Mouse (Mus musculus) hindbrain, embryonic 11.5 days (tissue): ENCODE measurements around the gene Sox6. TPM values are rescaled to one million over a fixed set of nuclear protein-coding genes. Genes with fewer than 3 reads are reported as not detected.
"Not testable (repeated sequence)": the region's sequence is repeated elsewhere in the genome, so short reads cannot be mapped to it uniquely, and the experiment has no call there.

Experiments used
- ATAC-seq: fragments of 200-750 bp; cut with Nextera tagmentation; 2 replicates; pipeline ENCODE4 v1.8.0; 2017; ENCODE audit warnings: mild to moderate bottlenecking, moderate TSS enrichment, moderate library complexity; ENCODE audit not compliant: low FRiP score
- DNase-seq: peaks from one replicate; pipeline ENCODE4 v3.0.0-alpha.2; 2015; ENCODE audit warnings: low spot score
- H3K27ac ChIP-seq: fragments of 300-500 bp; sonication (generic); 2 replicates; pipeline ENCODE4 v1.5.1; 2014; ENCODE audit warnings: mild to moderate bottlenecking, low read depth, low read length
- H3K27me3 ChIP-seq: fragments of 300-500 bp; sonication (generic); 2 replicates; pipeline ENCODE4 v1.6.1; 2014; ENCODE audit warnings: mild to moderate bottlenecking, low read length, moderate library complexity, mixed read lengths; ENCODE audit not compliant: control insufficient read depth, insufficient read depth
- H3K36me3 ChIP-seq: fragments of 300-500 bp; sonication (generic); 2 replicates; pipeline ENCODE4 v1.6.1; 2014; ENCODE audit warnings: mild to moderate bottlenecking, low read length, moderate library complexity, mixed read lengths; ENCODE audit not compliant: control insufficient read depth, insufficient read depth
- H3K4me1 ChIP-seq: fragments of 300-500 bp; sonication (generic); replicated peaks from 2 replicates; pipeline ENCODE4 v1.6.1; 2014; ENCODE audit warnings: low read length, mixed read lengths; ENCODE audit not compliant: control insufficient read depth, insufficient read depth
- H3K4me2 ChIP-seq: fragments of 300-500 bp; sonication (generic); replicated peaks from 2 replicates; pipeline ENCODE4 v1.6.1; 2014; ENCODE audit warnings: mild to moderate bottlenecking, low read depth, low read length
- H3K4me3 ChIP-seq: fragments of 300-500 bp; sonication (generic); 2 replicates; pipeline ENCODE4 v1.5.1; 2014; ENCODE audit warnings: low read depth, low read length
- H3K9ac ChIP-seq: fragments of 300-500 bp; sonication (generic); 2 replicates; pipeline ENCODE4 v1.6.1; 2014; ENCODE audit warnings: low read depth, low read length
- H3K9me3 ChIP-seq: fragments of 300-500 bp; sonication (generic); 2 replicates; pipeline ENCODE4 v1.6.1; 2016; ENCODE audit warnings: low read length; ENCODE audit not compliant: control insufficient read depth
- whole genome bisulfite sequencing: fragments of 180-500 bp; shearing (Covaris S2); extraction: QIAGEN DNeasy Blood & Tissue Kit; methylation state at CpG from one replicate; pipeline ENCODE4 v1.1.7; 2014; 5-methylcytosine and 5-hydroxymethylcytosine counted together
- polyA plus RNA-seq: library from polyadenylated mRNA; unstranded; fragments of >200 nt; fragmentation: Nextera tagmentation; extraction: Ambion mirVana; gene quantifications from 2 replicates; pipeline ENCODE4 v1.2.1, GENCODE M21; 2014

Sox6 gene
- 43.3 and 49.4 TPM in 2 replicates for polyA plus RNA-seq

DNA sequence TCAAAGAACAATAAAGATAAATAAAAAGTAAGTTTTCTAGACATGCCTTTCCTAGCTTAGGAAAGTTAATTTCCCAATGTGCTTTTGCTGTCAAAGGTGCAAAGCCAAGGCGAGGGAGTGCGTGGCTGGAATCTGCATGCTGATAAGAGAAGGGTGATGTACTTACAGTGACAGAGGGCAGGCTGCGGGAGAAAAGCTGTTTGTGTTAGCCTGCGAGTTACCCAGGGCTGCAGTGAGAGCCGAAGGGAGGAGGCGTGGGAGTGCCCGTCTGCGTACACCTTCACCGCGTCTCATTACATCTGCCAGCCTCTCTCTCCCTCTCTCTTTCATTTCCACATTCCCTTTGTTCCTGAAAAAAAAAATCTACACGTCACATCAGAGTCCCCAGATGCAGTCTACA is at the start of gene Sox6:
Sox6 (minus strand) TSS at position 286 of the 400 bp plus-strand sequence.
- H3K4me2 ChIP-seq, result peak within 1 kb of the TSS; percentile 75
- ATAC-seq (no peak), DNase-seq (peak; percentile 56)
- H3K4me1 ChIP-seq, result peaks cover 10% of the 10 kb centered on the region
- H3K27me3 ChIP-seq, result peaks cover 45% of the 10 kb centered on the region
- H3K36me3 ChIP-seq, result no peaks in the 10 kb centered on the region
- peak within 1 kb of the TSS; percentile 36 for H3K4me3 ChIP-seq
- no peak within 1 kb of the TSS for H3K27ac ChIP-seq
- no peaks in the 10 kb centered on the region for H3K9me3 ChIP-seq
- under 1% methylated on average over 11 of the region's 11 CpGs for WGBS
- H3K9ac ChIP-seq, result peak within 1 kb of the TSS; percentile 35; the same call in 1 of the 2 replicates

DNA sequence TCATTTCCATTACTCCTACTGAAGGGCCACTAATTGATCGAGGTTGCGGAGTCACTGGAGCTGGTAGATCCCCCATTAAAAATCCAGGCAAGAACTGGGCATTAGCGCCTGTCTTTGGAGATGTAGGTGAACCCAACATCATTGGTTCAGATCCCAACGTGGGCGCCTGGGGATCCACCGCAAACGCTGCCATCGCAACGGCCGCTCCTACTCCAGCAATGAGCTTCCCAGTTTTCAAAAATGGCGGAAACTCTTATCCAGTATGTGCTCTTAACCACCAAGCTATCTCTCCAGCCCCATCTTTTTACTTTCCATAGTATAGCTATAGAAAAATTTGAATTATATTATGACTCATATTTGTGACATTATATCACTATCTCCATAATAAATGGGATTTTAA is 45.8 kb upstream of the Sox6 start, which contains the start of gene Gm4353:
Gm4353 (minus strand) TSS at position 270 of the 400 bp plus-strand sequence.
- H3K36me3 ChIP-seq, DNase-seq, H3K9ac ChIP-seq, H3K27ac ChIP-seq, H3K4me3 ChIP-seq, ATAC-seq, H3K4me1 ChIP-seq, H3K9me3 ChIP-seq, H3K27me3 ChIP-seq, H3K4me2 ChIP-seq: not testable (repeated sequence)
- 95% methylated on average over 11 of the region's 11 CpGs for WGBS

DNA sequence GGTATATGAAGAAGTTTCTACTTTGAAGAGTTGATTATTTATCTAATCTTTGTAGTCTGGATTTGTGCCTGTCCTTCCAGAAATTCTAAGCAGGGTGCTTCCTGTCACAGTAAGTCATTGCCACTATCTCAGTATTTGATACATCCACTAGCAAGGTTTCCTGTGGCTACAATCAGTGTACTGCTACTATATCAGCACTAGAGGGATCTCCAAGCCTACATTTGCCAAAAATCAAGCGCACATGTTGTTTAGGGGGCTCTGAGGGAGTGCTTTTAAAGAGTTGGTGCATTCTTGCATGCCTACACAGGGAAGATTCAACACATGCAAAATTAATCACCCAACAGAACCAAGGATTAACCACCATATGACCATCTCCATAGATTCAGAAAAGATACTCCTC is 22.1 kb upstream of the Sox6 start:
- H3K27ac ChIP-seq, result no peak overlapping the region
- H3K9ac ChIP-seq, result no peak overlapping the region
- 58% methylated on average over 1 of the region's 1 CpGs for WGBS
- H3K4me2 ChIP-seq, result no peak overlapping the region
- no peak overlapping the region for H3K4me3 ChIP-seq
- ATAC-seq, result no peak
- no peaks in the 10 kb centered on the region for H3K27me3 ChIP-seq
- DNase-seq, result no peak
- H3K36me3 ChIP-seq, result no peaks in the 10 kb centered on the region
- H3K4me1 ChIP-seq, result no peaks in the 10 kb centered on the region
- no peaks in the 10 kb centered on the region for H3K9me3 ChIP-seq

DNA sequence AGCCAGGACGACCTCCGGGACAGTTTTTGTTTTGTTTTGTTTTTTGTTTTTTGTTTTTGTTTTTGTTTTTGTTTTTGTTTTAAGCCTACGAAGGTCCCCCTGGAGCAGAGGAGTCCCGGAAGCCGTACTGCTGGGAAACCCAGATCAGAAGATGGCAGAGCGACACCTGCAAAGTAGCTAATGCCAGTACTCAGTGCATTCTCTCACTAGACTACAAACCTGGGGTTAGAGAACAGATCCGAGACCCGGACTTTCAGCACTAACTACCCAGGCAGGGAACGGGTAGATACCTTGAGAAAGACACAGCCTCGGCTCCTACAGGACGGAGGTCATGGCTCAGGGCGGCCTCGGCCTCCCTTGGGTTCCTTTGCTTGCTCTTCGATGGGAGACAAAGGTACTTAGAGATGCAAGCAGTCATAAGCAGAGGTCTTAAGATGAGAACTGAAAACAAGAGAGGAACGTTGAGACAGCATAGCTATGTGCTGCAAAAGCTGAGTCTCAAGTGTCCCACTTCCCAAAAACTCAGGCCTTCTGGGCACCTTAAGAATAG is 1.9 kb upstream of the Sox6 start:
- Histone ChIP-seq H3K4me2 (peak overlapping the region; percentile 75; the same call in 1 of the 2 replicates), H3K36me3 (no peaks in the 10 kb centered on the region), H3K4me3 (peak overlapping the region; percentile 36; the same call in 1 of the 2 replicates), H3K9me3 (no peaks in the 10 kb centered on the region), H3K27me3 (peaks cover 37% of the 10 kb centered on the region), H3K27ac (no peak overlapping the region), H3K4me1 (peaks cover 10% of the 10 kb centered on the region), H3K9ac (no peak overlapping the region)
- peak; percentile 9 for DNase-seq
- WGBS, result 13% methylated on average over 15 of the region's 15 CpGs
- peak; percentile 31; the same call in 1 of the 2 replicates for ATAC-seq

DNA sequence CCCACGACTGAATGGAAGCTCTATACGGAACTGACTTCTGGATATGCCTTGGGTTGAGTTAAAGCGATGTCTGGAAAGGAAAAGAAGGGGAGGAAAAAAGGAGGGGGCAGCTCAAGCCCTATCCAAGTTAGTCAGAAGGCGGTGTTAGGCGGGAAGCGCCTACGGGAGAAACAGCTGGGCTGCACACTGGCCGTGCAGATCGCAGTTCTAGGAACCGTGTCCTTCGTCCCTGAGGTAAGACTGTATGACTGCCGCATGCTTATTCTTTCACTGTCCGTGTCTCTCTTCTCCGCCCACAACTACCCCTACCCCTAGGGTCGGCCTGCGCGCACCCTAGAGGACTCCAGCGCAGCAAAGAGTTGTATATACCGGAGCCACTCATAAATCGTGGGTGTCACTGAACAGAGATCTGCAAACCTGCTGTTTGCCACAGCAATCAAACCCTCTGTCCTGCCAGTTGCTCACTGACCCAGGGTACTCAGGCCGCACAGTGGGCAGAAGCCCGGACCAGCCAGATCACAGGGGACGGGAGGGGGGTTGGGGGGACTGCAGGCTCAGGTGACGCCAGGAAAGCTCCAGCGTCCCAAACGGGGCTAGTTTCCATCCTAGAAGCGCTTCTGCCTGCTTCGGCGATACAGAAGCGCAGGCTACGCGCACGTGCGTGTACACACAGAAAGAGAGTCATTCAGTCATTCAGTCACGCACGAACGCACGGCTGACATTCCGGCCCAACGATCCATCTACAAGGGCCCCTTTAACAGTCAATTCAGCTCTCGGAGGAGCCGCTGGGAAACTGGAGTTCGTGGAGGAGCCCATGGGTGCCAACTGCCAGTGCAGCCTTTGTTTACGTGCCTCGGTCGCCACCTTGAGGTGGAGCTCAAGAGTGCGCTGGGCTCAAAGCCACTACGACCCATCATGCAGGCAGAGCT is 1.2 kb upstream of the Sox6 start:
- Histone ChIP-seq H3K9me3 (no peaks in the 10 kb centered on the region), H3K9ac (peak overlapping the region; percentile 35; the same call in 1 of the 2 replicates), H3K4me1 (peaks cover 10% of the 10 kb centered on the region), H3K4me3 (peak overlapping the region; percentile 36), H3K4me2 (peak overlapping the region; percentile 75), H3K36me3 (no peaks in the 10 kb centered on the region), H3K27me3 (peaks cover 44% of the 10 kb centered on the region), H3K27ac (no peak overlapping the region)
- peak; percentile 82 for ATAC-seq
- peak; percentile 88 for DNase-seq
- under 1% methylated on average over 48 of the region's 48 CpGs for WGBS

DNA sequence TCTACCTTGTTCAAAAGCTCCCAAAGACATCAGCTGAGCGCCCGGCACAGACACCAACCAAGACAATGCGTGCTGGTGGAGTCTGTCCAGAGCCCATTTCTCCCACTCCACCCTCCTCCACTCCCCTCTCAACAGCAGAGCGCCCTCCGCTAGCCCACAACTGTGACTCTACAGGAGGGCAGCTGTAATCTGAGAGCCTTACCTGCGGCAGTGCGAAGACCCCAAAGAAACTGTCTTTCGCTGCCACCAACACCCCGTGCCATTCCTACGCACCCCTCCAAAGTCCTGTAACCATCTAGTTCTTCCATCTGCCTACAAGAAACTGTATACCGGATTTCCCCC is 571 bp upstream of the Sox6 start, which contains the start of gene 1110004F10Rik:
1110004F10Rik (plus strand) TSS at position 202 of the 342 bp plus-strand sequence.
- DNase-seq (no peak), ATAC-seq (0 out of 2 replicates have a peak, but pooled peaks have one; percentile 4)
- H3K4me1 ChIP-seq, result peaks cover 10% of the 10 kb centered on the region
- H3K9ac ChIP-seq, result peak within 1 kb of the TSS; percentile 35; the same call in 1 of the 2 replicates
- H3K36me3 ChIP-seq, result no peaks in the 10 kb centered on the region
- H3K27ac ChIP-seq, result no peak within 1 kb of the TSS
- H3K4me2 ChIP-seq, result peak within 1 kb of the TSS; percentile 75
- no peaks in the 10 kb centered on the region for H3K9me3 ChIP-seq
- WGBS, result under 1% methylated on average over 11 of the region's 11 CpGs
- peaks cover 45% of the 10 kb centered on the region for H3K27me3 ChIP-seq
- peak within 1 kb of the TSS; percentile 36 for H3K4me3 ChIP-seq

DNA sequence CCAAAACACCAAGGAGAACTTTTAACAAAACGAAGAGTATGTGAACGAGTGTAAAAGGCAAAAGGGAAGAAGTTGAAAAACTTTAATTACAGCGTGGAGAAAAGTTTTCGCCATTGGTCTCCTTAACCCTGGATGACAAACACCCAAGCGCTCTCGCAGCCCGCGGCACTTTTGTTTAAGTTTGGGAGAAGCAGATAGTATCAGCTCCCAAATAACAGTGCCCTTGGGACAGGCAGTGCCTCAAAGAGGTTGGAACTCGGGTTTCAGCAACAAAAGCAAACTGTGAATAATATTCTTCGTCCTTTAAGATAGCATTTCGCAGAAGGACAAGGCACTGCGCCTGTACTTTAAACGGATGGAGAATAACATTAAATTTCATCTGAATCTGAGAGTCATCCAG is 572 bp downstream of the Sox6 start:
- H3K4me2 ChIP-seq, result peak overlapping the region; percentile 15; the same call in 1 of the 2 replicates
- H3K36me3 ChIP-seq, result no peaks in the 10 kb centered on the region
- peaks cover 45% of the 10 kb centered on the region for H3K27me3 ChIP-seq
- no peaks in the 10 kb centered on the region for H3K9me3 ChIP-seq
- peaks cover 10% of the 10 kb centered on the region for H3K4me1 ChIP-seq
- WGBS, result 2% methylated on average over 13 of the region's 13 CpGs
- no peak overlapping the region for H3K27ac ChIP-seq
- ATAC-seq, result no peak
- peak; percentile 60 for DNase-seq
- H3K4me3 ChIP-seq, result peak overlapping the region; percentile 12; the same call in 1 of the 2 replicates
- no peak overlapping the region for H3K9ac ChIP-seq

DNA sequence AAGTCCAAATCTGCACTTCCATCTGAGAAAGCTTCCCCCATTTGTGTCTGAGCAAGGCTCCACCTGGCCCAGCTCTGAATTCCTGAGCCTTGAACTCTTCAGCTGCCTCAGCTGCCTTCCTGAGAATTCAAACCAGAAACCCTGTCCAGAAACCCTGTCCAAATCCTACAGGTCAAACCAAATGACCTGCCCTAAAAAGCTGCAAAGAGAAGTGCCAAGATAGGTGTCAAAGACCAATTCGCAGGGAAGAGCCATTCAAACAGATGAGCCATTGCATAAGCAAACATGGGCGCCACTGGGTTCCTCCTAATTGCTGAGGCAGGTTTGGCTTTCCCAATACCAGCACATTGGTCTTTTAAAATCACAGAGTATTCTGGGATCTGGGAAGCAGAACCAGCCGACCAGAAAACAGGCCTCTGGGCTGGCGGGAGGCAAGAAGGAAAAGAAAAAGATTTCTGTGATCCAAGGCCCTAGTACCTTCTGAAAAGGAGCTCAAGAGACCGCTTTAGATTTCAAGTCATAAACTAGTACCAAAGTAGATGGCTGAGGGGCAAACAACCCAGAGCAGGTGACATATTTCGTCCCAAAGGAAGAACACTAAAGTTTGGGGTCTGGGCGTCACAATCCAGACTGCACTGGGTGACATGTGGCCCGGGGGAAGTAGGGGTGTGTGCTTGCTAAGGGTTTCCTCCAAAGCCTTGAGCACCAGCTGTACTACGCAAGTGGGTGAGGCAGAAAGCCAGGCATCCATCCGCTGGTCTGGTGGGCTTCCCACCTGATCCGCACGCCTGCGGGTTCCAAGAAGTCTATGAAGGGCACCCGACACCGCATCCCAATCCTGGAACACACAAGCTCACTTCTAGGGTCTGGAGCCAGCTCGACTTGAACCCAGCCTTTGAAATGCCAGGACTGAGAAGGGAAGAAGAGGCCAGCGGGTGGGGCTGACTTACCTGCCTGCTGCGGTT is 1.7 kb downstream of the Sox6 start:
- Histone ChIP-seq H3K9me3 (no peaks in the 10 kb centered on the region), H3K4me3 (no peak overlapping the region), H3K4me1 (peaks cover 10% of the 10 kb centered on the region), H3K27me3 (peaks cover 44% of the 10 kb centered on the region), H3K4me2 (no peak overlapping the region), H3K36me3 (no peaks in the 10 kb centered on the region), H3K9ac (no peak overlapping the region), H3K27ac (no peak overlapping the region)
- 12% methylated on average over 18 of the region's 18 CpGs for WGBS
- DNase-seq (peak; percentile 35), ATAC-seq (no peak)
